Mouse (Mus musculus) limb, embryonic 11.5 days (tissue): ENCODE data around the gene Adm. TPM values are rescaled to one million over a fixed set of nuclear protein-coding genes. Genes with fewer than 3 reads are reported as not detected.

Source experiments
- ATAC-seq: fragments of 200-750 bp; cut with Nextera tagmentation; 2 replicates; pipeline ENCODE4 v1.8.0; 2017; ENCODE audit warnings: low read depth; ENCODE audit not compliant: insufficient number of reproducible peaks, low FRiP score, low TSS enrichment
- DNase-seq: peaks from one replicate; pipeline ENCODE4 v3.0.0-alpha.2; 2015; ENCODE audit warnings: low spot score
- H3K27ac ChIP-seq: fragments of 300-500 bp; sonication (generic); replicated peaks from 2 replicates; pipeline ENCODE4 v1.5.1; 2014; ENCODE audit warnings: low read depth, mild to moderate bottlenecking, low read length
- H3K27me3 ChIP-seq: fragments of 300-500 bp; sonication (generic); 2 replicates; pipeline ENCODE4 v1.6.1; 2014; ENCODE audit warnings: mild to moderate bottlenecking, low read length, mixed read lengths; ENCODE audit not compliant: control insufficient read depth, insufficient read depth
- H3K36me3 ChIP-seq: fragments of 300-500 bp; sonication (generic); 2 replicates; pipeline ENCODE4 v1.6.1; 2014; ENCODE audit warnings: mild to moderate bottlenecking, low read length, moderate library complexity, mixed read lengths; ENCODE audit not compliant: control insufficient read depth, insufficient read depth
- H3K4me1 ChIP-seq: fragments of 300-500 bp; sonication (generic); 2 replicates; pipeline ENCODE4 v1.6.1; 2014; ENCODE audit warnings: low read length, mixed read lengths; ENCODE audit not compliant: control insufficient read depth, insufficient read depth
- H3K4me2 ChIP-seq: fragments of 300-500 bp; sonication (generic); 2 replicates; pipeline ENCODE4 v1.6.1; 2014; ENCODE audit warnings: low read depth, mild to moderate bottlenecking, moderate library complexity; ENCODE audit not compliant: severe bottlenecking
- H3K4me3 ChIP-seq: fragments of 300-500 bp; sonication (generic); 2 replicates; pipeline ENCODE4 v1.5.1; 2014; ENCODE audit warnings: low read depth, low read length
- H3K9ac ChIP-seq: fragments of 300-500 bp; sonication (generic); 2 replicates; pipeline ENCODE4 v1.6.1; 2014; ENCODE audit warnings: mild to moderate bottlenecking, low read length
- H3K9me3 ChIP-seq: fragments of 300-500 bp; sonication (generic); 2 replicates; pipeline ENCODE4 v1.6.1; 2016; ENCODE audit warnings: low read length; ENCODE audit not compliant: control insufficient read depth
- WGBS: fragments of 180-500 bp; shearing (Covaris S2); extraction: QIAGEN DNeasy Blood & Tissue Kit; methylation state at CpG from one replicate; pipeline ENCODE4 v1.1.7; 2014; 5-methylcytosine and 5-hydroxymethylcytosine counted together
- polyA plus RNA-seq: library from polyadenylated mRNA; unstranded; fragments of >200 nt; fragmentation: Nextera tagmentation; extraction: Ambion mirVana; gene quantifications from 2 replicates; pipeline ENCODE4 v1.2.1, GENCODE M21; 2014

Gene Adm
- polyA plus RNA-seq, 1 experiment from 2014 or later = 1.7 TPM

- no peak overlapping the region for H3K9ac ChIP-seq
- no peaks in the 10 kb centered on the region for H3K27me3 ChIP-seq
- 87% methylated on average over 13 of the region's 13 CpGs for WGBS
- H3K36me3 ChIP-seq = no peaks in the 10 kb centered on the region
- no peak for ATAC-seq
- H3K9me3 ChIP-seq = peaks cover 2% of the 10 kb centered on the region; the same call in 1 of the 2 replicates
- no peak for DNase-seq
- H3K4me3 ChIP-seq = no peak overlapping the region
- no peaks in the 10 kb centered on the region for H3K4me1 ChIP-seq
- no peak overlapping the region for H3K4me2 ChIP-seq
- H3K27ac ChIP-seq = no peak overlapping the region
Observed at GRCm38 (mm10) chr7:110648455-110649085, 21.1 kb downstream of the Adm start.

- Histone ChIP-seq H3K4me3 (no peak overlapping the region), H3K9ac (no peak overlapping the region), H3K27ac (no peak overlapping the region), H3K27me3 (no peaks in the 10 kb centered on the region), H3K4me1 (no peaks in the 10 kb centered on the region), H3K9me3 (peaks cover 2% of the 10 kb centered on the region; the same call in 1 of the 2 replicates), H3K4me2 (no peak overlapping the region), H3K36me3 (no peaks in the 10 kb centered on the region)
- 89% methylated on average over 6 of the region's 6 CpGs for WGBS
- ATAC-seq (no peak), DNase-seq (no peak)
Observed at GRCm38 (mm10) chr7:110649133-110649987, 21.9 kb downstream of the Adm start.

DNA sequence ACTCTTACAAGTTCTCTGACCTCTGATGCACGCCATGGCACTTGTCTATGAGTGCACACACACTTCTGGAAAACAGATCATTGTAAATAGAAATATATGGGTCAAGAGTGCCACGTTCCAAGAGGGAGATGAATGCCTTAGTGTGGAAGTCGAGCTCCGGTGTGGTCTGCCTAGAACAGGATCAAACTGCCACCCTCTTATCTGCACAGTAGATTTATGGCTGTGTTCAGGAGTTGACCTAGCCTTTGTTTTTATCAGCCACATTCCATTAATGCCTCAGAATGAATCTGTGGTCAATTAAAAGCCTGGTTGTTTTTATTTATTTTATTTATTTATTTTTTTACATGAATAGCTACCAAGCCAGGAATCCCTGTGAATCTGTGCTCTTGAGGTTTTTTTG is 23.0 kb downstream of the Adm start:
- WGBS = 29% methylated on average over 4 of the region's 4 CpGs
- DNase-seq (no peak), ATAC-seq (no peak)
- no peaks in the 10 kb centered on the region for H3K36me3 ChIP-seq
- H3K9me3 ChIP-seq = peaks cover 2% of the 10 kb centered on the region; the same call in 1 of the 2 replicates
- H3K27ac ChIP-seq = no peak overlapping the region
- no peaks in the 10 kb centered on the region for H3K4me1 ChIP-seq
- no peak overlapping the region for H3K9ac ChIP-seq
- H3K4me3 ChIP-seq = no peak overlapping the region
- H3K4me2 ChIP-seq = no peak overlapping the region
- H3K27me3 ChIP-seq = no peaks in the 10 kb centered on the region

GRCm38 (mm10) chr7:110651091-110651490 is 23.6 kb downstream of the Adm start:
- Histone ChIP-seq H3K4me3 (no peak overlapping the region), H3K27me3 (no peaks in the 10 kb centered on the region), H3K4me2 (no peak overlapping the region), H3K36me3 (no peaks in the 10 kb centered on the region), H3K27ac (no peak overlapping the region), H3K4me1 (no peaks in the 10 kb centered on the region), H3K9me3 (peaks cover 2% of the 10 kb centered on the region; the same call in 1 of the 2 replicates), H3K9ac (no peak overlapping the region)
- 84% methylated on average over 6 of the region's 6 CpGs for WGBS
- no peak for ATAC-seq
- no peak for DNase-seq

GRCm38 (mm10) chr7:110655230-110655629 is 27.8 kb downstream of the Adm start:
- 83% methylated on average over 3 of the region's 3 CpGs for WGBS
- H3K36me3 ChIP-seq = no peaks in the 10 kb centered on the region
- no peaks in the 10 kb centered on the region for H3K27me3 ChIP-seq
- H3K4me2 ChIP-seq = no peak overlapping the region
- H3K9me3 ChIP-seq = no peaks in the 10 kb centered on the region
- no peak overlapping the region for H3K27ac ChIP-seq
- no peak overlapping the region for H3K4me3 ChIP-seq
- no peaks in the 10 kb centered on the region for H3K4me1 ChIP-seq
- H3K9ac ChIP-seq = no peak overlapping the region
- no peak for DNase-seq
- no peak for ATAC-seq

DNA sequence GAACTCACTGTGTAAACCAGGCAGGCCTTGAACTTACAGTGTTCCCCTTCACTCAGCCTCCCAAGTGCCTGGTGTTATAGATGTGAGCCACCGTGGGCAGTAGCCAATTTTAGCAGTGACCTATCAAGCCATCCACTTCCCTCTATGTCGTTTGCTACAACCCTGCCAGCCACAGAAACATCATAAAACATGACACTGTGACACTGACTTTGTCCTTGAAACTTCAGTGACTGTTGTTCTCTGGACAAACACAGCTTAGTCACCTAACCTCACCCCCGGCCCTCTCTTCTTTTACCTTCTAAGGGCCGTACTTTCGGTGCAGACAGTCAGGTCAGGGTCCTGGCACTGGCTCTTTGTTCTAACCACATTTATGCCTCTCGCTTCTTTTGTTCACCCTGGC is 28.5 kb downstream of the Adm start:
- H3K36me3 ChIP-seq = no peaks in the 10 kb centered on the region
- H3K4me3 ChIP-seq = no peak overlapping the region
- H3K27me3 ChIP-seq = no peaks in the 10 kb centered on the region
- no peaks in the 10 kb centered on the region for H3K4me1 ChIP-seq
- H3K4me2 ChIP-seq = no peak overlapping the region
- no peaks in the 10 kb centered on the region for H3K9me3 ChIP-seq
- no peak for DNase-seq
- no peak overlapping the region for H3K9ac ChIP-seq
- ATAC-seq = no peak
- 75% methylated on average over 6 of the region's 6 CpGs for WGBS
- no peak overlapping the region for H3K27ac ChIP-seq

DNA sequence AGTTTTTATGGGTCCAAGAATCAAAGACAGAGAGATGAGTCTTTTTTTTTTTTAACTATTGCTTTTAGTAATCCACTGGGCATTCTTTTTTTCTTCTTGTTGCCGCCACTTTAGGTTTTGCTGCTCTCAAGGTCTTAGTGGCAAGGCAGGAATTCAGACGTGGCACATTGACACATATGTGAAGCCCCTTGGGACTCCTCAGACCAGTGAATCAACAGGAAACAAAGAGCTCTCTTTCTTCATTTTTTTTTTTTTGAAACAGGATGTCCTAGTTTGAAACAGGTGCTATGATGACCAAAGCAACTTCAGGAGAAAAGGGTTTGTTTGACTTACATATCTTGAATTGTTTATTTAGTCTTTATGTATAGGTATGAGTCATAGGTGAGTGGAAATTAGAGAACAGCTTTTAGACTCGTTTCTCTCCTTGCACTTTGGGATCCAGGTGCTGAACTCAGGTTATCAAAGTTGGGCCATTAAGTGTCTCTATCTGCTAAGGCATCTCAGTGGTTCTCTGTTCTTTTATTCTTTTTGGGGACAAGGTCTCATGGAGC is 31.0 kb downstream of the Adm start:
- no peak for ATAC-seq
- no peak overlapping the region for H3K27ac ChIP-seq
- DNase-seq = no peak
- H3K36me3 ChIP-seq = no peaks in the 10 kb centered on the region
- H3K9ac ChIP-seq = no peak overlapping the region
- no peak overlapping the region for H3K4me3 ChIP-seq
- WGBS = 71% methylated on average over 3 of the region's 3 CpGs
- H3K27me3 ChIP-seq = no peaks in the 10 kb centered on the region
- no peaks in the 10 kb centered on the region for H3K4me1 ChIP-seq
- no peaks in the 10 kb centered on the region for H3K9me3 ChIP-seq
- H3K4me2 ChIP-seq = no peak overlapping the region

DNA sequence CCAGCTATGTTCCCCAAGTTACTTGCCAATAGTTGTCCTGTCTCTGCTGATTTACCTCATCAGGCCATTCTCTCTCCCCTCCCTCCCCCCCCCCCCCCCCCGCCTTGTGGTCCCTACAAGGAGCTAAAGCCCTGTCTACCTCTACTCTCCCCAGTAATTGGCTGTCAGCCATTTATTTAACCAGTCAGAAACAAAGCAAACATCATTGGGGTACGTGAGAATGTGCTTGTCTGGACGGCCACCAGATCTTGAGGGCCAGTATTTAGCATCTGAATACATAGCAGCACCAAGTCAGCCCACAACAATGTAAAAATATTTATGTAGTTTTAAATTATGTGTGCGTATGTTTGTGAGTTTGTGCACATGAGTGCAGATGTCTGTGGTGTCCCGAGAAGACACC is 39.1 kb downstream of the Adm start:
- WGBS = 77% methylated on average over 4 of the region's 5 CpGs
- DNase-seq = no peak
- Histone ChIP-seq H3K27ac (no peak overlapping the region), H3K4me1 (no peaks in the 10 kb centered on the region), H3K9ac (no peak overlapping the region), H3K4me2 (no peak overlapping the region), H3K4me3 (no peak overlapping the region), H3K27me3 (no peaks in the 10 kb centered on the region), H3K9me3 (no peaks in the 10 kb centered on the region), H3K36me3 (no peaks in the 10 kb centered on the region)
- ATAC-seq = no peak
